Mouse (Mus musculus) heart, adult 2 months (tissue): ENCODE data around the gene Acot3.

Experiments used
- CTCF ChIP-seq: fragments of 200-600 bp; IDR thresholded peaks from 2 replicates; pipeline ENCODE4 v1.8.1; 2022; ENCODE audit warnings: antibody characterized with exemption, mild to moderate bottlenecking, moderate library complexity
- POLR2A ChIP-seq: fragments of 200-500 bp; IDR thresholded peaks from 2 replicates; pipeline ENCODE4 v1.6.1; 2011; ENCODE audit warnings: mild to moderate bottlenecking, low read depth, low read length, control low read depth; ENCODE audit not compliant: insufficient read depth

GRCm38 (mm10) chr12:84046906-84047305 is 5.0 kb upstream of the Acot3 start:
- TF ChIP-seq POLR2A, result no peak
- TF ChIP-seq CTCF, result no peak
